Mouse (Mus musculus) lung, postnatal 0 days (tissue): ENCODE measurements at regions not wholly inside any gene's neighbourhood (a gene's known extent, or its start where the extent isn't known, plus 50 kb on each side); places are given as distances from the start of the nearest gene placed in this dataset.
"Not testable (repeated sequence)": the region's sequence is repeated elsewhere in the genome, so short reads cannot be mapped to it uniquely, and the experiment has no call there.

ENCODE experiments used
- ATAC-seq: fragments of 200-750 bp; cut with Nextera tagmentation; 2 replicates; pipeline ENCODE4 v1.8.0; 2017; ENCODE audit warnings: moderate library complexity
- DNase-seq: peaks from one replicate; pipeline ENCODE4 v3.0.0-alpha.2; 2016; ENCODE audit warnings: low spot score
- H3K27ac ChIP-seq: fragments of 300-500 bp; sonication (generic); 2 replicates; pipeline ENCODE4 v1.5.1; 2014; ENCODE audit warnings: antibody characterized with exemption, mild to moderate bottlenecking, low read length, mixed read lengths
- H3K27me3 ChIP-seq: fragments of 300-500 bp; sonication (generic); replicated peaks from 2 replicates; pipeline ENCODE4 v1.6.1; 2014; ENCODE audit warnings: low read length, mixed read lengths; ENCODE audit not compliant: insufficient read depth
- H3K36me3 ChIP-seq: fragments of 300-500 bp; sonication (generic); 2 replicates; pipeline ENCODE4 v1.6.1; 2014; ENCODE audit warnings: low read length, mixed read lengths; ENCODE audit not compliant: insufficient read depth
- H3K4me1 ChIP-seq: fragments of 300-500 bp; sonication (generic); 2 replicates; pipeline ENCODE4 v1.6.1; 2014; ENCODE audit warnings: antibody characterized with exemption, low read depth, low read length, mixed read lengths; ENCODE audit not compliant: insufficient read depth
- H3K4me2 ChIP-seq: fragments of 300-500 bp; sonication (generic); replicated peaks from 2 replicates; pipeline ENCODE4 v1.6.1; 2014; ENCODE audit warnings: low read depth, mild to moderate bottlenecking, low read length, moderate library complexity, mixed read lengths
- H3K4me3 ChIP-seq: fragments of 300-500 bp; sonication (generic); 2 replicates; pipeline ENCODE4 v1.5.1; 2014; ENCODE audit warnings: low read depth, low read length
- H3K9ac ChIP-seq: fragments of 300-500 bp; sonication (generic); replicated peaks from 2 replicates; pipeline ENCODE4 v1.6.1; 2014; ENCODE audit warnings: low read depth, mild to moderate bottlenecking
- H3K9me3 ChIP-seq: fragments of 300-500 bp; sonication (generic); 2 replicates; pipeline ENCODE4 v1.6.1; 2016; ENCODE audit warnings: low read length, mixed read lengths
- CTCF ChIP-seq: IDR thresholded peaks from 2 replicates; pipeline ENCODE4 v1.5.1; 2016; ENCODE audit warnings: antibody characterized with exemption, mild to moderate bottlenecking
- EP300 ChIP-seq: IDR thresholded peaks from 2 replicates; pipeline ENCODE4 v1.6.1; 2016; ENCODE audit warnings: antibody characterized with exemption, mild to moderate bottlenecking, control low read depth
- WGBS: fragments of 180-500 bp; shearing (Covaris S2); extraction: QIAGEN DNeasy Blood & Tissue Kit; methylation state at CpG from one replicate; pipeline ENCODE4 v1.1.7; 2014; 5-methylcytosine and 5-hydroxymethylcytosine counted together

DNA sequence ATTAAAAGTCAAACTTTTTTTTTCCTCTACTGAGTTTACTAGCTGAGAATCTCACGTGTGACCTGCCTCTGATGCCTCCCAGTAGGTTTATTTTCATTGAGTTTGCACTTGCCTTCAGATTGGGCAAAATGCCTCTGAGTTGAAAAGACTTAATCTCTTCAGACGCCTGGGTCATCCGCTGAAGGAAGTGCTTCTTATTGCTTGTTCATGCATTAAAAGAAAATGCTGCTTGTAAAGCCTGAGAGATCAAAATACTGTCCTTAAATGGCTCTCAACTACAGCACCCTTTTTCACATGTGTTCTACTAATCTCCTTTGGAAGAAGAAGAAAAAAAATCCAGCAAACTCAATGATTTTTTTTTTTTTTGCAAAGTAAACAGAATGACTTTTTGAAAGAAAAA lies 351.5 kb downstream of the Kcnh5 start:
- Histone ChIP-seq H3K9ac (no peak overlapping the region), H3K36me3 (no peaks in the 10 kb centered on the region), H3K27me3 (no peaks in the 10 kb centered on the region), H3K4me1 (no peaks in the 10 kb centered on the region), H3K4me2 (no peak overlapping the region), H3K27ac (no peak overlapping the region), H3K4me3 (no peak overlapping the region), H3K9me3 (no peaks in the 10 kb centered on the region)
- TF ChIP-seq CTCF, result no peak
- TF ChIP-seq EP300, result no peak
- DNase-seq (no peak), ATAC-seq (no peak)
- 50% methylated on average over 3 of the region's 3 CpGs for WGBS

DNA sequence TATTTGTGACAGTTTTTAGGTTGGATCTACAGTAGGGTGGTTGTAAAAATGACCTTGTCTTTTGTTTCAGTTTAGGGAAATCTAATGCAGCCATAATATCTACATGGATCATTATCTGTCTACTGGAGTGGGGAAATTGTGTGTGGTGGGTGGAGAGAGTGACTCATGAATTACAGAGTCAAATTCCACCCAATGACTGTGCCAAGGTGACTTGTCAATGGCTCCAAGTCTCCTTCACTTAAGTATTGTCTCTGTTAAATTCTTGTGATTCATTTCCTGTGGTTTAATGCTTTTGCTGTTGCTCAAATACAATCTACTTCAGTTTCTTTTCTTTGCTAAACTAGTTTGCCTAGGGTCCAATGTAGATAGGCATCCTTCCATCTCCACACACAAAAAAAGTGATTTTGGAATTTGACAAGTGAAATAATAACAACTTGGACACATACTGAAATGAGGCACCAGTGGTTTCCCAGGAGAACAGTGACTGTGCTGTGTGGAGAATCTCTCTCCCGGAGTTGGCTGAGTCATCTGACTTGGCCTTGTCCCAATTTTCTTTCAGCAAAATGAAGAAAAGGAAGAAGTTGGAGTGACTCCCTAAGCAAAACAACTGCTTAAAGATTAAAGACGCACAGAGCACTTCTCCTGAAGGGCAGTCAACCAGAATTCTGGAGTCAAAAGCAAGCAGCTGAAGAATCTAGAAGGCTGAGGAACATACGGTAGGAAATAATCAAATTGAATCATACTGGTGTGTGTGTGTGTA lies 352.2 kb downstream of the Kcnh5 start:
- Histone ChIP-seq H3K9ac (no peak overlapping the region), H3K36me3 (no peaks in the 10 kb centered on the region), H3K9me3 (no peaks in the 10 kb centered on the region), H3K27me3 (no peaks in the 10 kb centered on the region), H3K27ac (no peak overlapping the region), H3K4me2 (no peak overlapping the region), H3K4me1 (no peaks in the 10 kb centered on the region), H3K4me3 (no peak overlapping the region)
- ATAC-seq, result peak; percentile 60
- peak; percentile 57 for DNase-seq
- TF ChIP-seq EP300, result no peak
- WGBS, result 29% methylated on average over 3 of the region's 3 CpGs

DNA sequence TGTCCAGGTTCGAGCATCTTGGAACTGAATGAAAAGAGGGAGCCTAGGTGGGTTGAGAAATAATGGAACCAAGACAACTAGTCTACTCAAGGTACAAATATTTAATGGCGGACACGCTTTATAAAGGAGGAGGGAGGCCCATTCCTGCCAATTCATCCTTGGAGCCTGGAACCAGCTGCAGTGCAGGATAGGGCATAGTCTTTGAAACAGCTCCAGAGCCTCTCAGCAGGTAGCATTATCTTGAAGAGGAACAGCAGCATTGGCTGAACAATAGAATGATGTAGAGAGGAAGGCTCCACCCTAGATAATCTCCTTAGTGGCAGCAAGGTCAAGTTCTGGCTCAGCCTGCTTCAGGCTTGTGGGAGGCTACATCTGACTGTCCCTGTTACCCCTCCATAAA lies 361.0 kb downstream of the Kcnh5 start:
- not testable (repeated sequence) for H3K27ac ChIP-seq, H3K4me1 ChIP-seq, H3K9ac ChIP-seq, H3K4me3 ChIP-seq, ATAC-seq, H3K27me3 ChIP-seq, DNase-seq, H3K4me2 ChIP-seq, H3K36me3 ChIP-seq, H3K9me3 ChIP-seq
- WGBS, result 85% methylated on average over 3 of the region's 3 CpGs

DNA sequence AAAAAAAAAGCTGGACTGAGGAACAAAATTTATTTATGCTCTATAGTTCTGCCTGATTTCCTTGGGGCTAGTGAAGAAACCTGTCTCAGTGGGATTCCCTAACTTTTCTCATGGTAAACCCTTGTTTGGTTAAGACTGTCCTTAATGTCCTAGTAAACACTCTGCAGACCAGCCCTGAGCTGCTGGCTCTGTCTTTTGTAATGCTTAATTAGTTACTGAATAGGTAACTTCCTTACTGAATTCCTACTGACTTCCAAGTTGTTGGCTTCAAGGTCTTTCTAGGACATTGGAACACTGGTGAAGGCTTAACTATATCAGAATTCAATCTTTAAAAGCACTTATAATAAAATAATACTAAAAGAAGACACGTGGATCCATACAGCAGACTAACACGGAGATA lies 368.6 kb downstream of the Kcnh5 start:
- DNase-seq, H3K9ac ChIP-seq, H3K27ac ChIP-seq, H3K27me3 ChIP-seq, H3K9me3 ChIP-seq, H3K4me1 ChIP-seq, H3K36me3 ChIP-seq, H3K4me2 ChIP-seq, ATAC-seq, H3K4me3 ChIP-seq: not testable (repeated sequence)
- WGBS, result 82% methylated on average over 2 of the region's 2 CpGs

DNA sequence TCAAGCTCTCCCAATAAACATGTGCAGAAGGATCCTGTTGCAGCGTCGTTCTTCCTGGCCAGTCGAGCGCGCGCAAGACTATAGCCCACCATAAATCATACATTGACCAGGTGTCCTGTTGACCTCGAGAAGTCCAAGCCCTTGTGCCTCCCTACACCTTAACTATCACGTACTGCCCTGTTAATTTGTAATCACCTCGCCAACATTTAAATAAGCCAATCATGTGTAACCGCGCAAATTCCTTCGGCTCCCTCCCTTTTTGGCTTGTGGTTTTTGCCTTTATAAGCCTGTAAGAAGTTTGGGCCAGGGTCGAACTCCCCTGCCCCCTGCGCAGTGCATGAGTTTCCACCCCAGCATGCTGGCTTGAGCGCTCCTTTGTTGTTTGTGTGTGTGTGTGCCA lies 369.2 kb downstream of the Kcnh5 start:
- ATAC-seq, H3K4me3 ChIP-seq: not testable (repeated sequence)
- 92% methylated on average over 15 of the region's 15 CpGs for WGBS

DNA sequence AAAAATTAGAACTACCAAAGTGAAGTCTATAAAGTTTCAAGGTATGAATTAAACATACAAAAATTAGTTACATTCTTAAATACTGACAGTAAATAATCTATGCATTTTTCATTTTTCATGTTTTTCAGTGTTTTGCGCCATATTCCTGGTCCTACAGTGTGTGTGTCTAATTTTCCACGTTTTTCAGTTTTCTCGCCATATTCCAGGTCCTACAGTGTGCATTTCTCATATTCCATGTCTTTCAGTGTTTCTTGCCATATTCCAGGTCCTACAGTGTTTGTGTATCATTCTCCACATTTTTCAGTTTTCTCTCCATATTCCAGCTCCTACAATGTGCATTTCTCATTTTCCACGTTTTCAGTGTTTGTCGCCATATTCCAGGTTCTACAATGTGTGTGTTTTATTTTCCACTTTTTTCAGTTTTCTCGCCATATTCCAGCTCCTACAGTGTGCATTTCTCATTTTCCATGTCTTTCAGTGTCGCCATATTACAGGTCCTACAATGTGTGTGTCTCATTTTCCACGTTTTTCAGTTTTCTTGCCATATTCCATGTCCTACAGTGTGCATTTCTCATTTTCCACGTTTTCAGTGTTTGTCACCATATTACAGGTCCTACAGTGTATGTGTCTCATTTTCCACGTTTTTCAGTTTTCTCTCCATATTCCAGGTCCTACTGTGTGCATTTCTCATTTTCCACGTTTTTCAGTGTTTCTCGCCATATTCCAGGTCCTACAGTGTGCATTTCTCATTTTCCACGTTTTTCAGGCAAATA lies 373.2 kb downstream of the Kcnh5 start:
- 59% methylated on average over 13 of the region's 13 CpGs for WGBS
- H3K27ac ChIP-seq, result no peak overlapping the region
- H3K27me3 ChIP-seq, result no peaks in the 10 kb centered on the region
- ATAC-seq, result peak; percentile 47
- H3K36me3 ChIP-seq, result no peaks in the 10 kb centered on the region
- H3K4me3 ChIP-seq, result no peak overlapping the region
- no peaks in the 10 kb centered on the region for H3K4me1 ChIP-seq
- no peak overlapping the region for H3K4me2 ChIP-seq
- H3K9me3 ChIP-seq, result no peaks in the 10 kb centered on the region
- no peak for TF ChIP-seq CTCF
- TF ChIP-seq EP300, result no peak
- DNase-seq, result no peak
- no peak overlapping the region for H3K9ac ChIP-seq

More for the DNA sequence above, 369.2 kb downstream of the Kcnh5 start:
- not testable (repeated sequence) for H3K4me2 ChIP-seq, H3K36me3 ChIP-seq, H3K4me1 ChIP-seq, H3K9ac ChIP-seq, H3K27ac ChIP-seq, H3K27me3 ChIP-seq, H3K9me3 ChIP-seq, DNase-seq
